Mouse (Mus musculus) MEL (cell line): ENCODE data around the gene Dnmt3c. TPM values are rescaled to one million over a fixed set of nuclear protein-coding genes. Genes with fewer than 3 reads are reported as not detected.

ENCODE experiments used
- DNase-seq: peaks from one replicate; pipeline ENCODE4 v3.0.0; 2011; ENCODE audit warnings: low read depth, low spot score
- H3K27ac ChIP-seq: 2 replicates; pipeline ENCODE4 v1.5.1; 2012; ENCODE audit warnings: low read depth, mild to moderate bottlenecking, control low read depth, low read length, moderate library complexity; ENCODE audit not compliant: control insufficient read depth
- H3K27me3 ChIP-seq, 2 experiments: fragments of 150-350 bp in 1 of 2; sonication (generic) in 1 of 2; 2 replicates each; pipeline ENCODE4 v1.6.1; 2012; ENCODE audit warnings: low read length in 2 of 2, mild to moderate bottlenecking in 2 of 2, improper control_type of control experiment in 1 of 2, moderate library complexity in 1 of 2; ENCODE audit not compliant: insufficient read depth in 2 of 2, control insufficient read depth in 1 of 2
- H3K36me3 ChIP-seq, 2 experiments: 2 replicates each; pipeline ENCODE4 v1.6.1; 2012 to 2014; ENCODE audit warnings: low read length in 2 of 2, improper control_type of control experiment in 1 of 2, inconsistent platforms in 1 of 2, mild to moderate bottlenecking in 1 of 2; ENCODE audit not compliant: insufficient read depth in 2 of 2, control insufficient read depth in 1 of 2
- H3K4me1 ChIP-seq, 2 experiments: fragments of 150-350 bp in 1 of 2; sonication (generic) in 1 of 2; 2 replicates each; pipeline ENCODE4 v1.6.1; 2012; ENCODE audit warnings: low read length in 2 of 2, improper control_type of control experiment in 1 of 2, mild to moderate bottlenecking in 1 of 2; ENCODE audit not compliant: insufficient read depth in 2 of 2, control insufficient read depth in 1 of 2
- H3K4me3 ChIP-seq, 2 experiments: fragments of 150-350 bp in 1 of 2; sonication (generic) in 1 of 2; 2 replicates each; pipeline ENCODE4 v1.5.1; 2012; ENCODE audit warnings: low read depth in 2 of 2, low read length in 2 of 2, mild to moderate bottlenecking in 2 of 2, moderate library complexity in 2 of 2, control low read depth in 1 of 2, improper control_type of control experiment in 1 of 2; ENCODE audit not compliant: control insufficient read depth in 1 of 2, insufficient read depth in 1 of 2
- H3K79me2 ChIP-seq: 2 replicates; pipeline ENCODE4 v1.6.1; 2012; ENCODE audit warnings: mild to moderate bottlenecking, low read length, moderate library complexity; ENCODE audit not compliant: control insufficient read depth, poor library complexity, insufficient read depth
- H3K9ac ChIP-seq: 2 replicates; pipeline ENCODE4 v1.6.1; 2012; ENCODE audit warnings: low read depth, mild to moderate bottlenecking, control low read depth, low read length, moderate library complexity; ENCODE audit not compliant: control insufficient read depth, poor library complexity, severe bottlenecking
- H3K9me3 ChIP-seq: fragments of 150-350 bp; sonication (generic); replicated peaks from 2 replicates; pipeline ENCODE4 v1.6.1; 2012; ENCODE audit warnings: mild to moderate bottlenecking, low read length, improper control_type of control experiment, moderate library complexity; ENCODE audit not compliant: insufficient read depth
- ELF1 ChIP-seq: IDR thresholded peaks from 2 replicates; pipeline ENCODE4 v1.6.1; 2014; ENCODE audit warnings: low read depth, mild to moderate bottlenecking, inconsistent platforms, low read length, improper control_type of control experiment, moderate library complexity
- EP300 ChIP-seq, 2 experiments: IDR thresholded peaks; 2 replicates each; pipeline ENCODE4 v1.6.1; 2011; ENCODE audit warnings: improper control_type of control experiment in 2 of 2, low read length in 2 of 2, low read depth in 1 of 2, mild to moderate bottlenecking in 1 of 2
- ETS1 ChIP-seq: IDR thresholded peaks from 2 replicates; pipeline ENCODE4 v1.6.1; 2012; ENCODE audit warnings: low read depth, mild to moderate bottlenecking, inconsistent platforms, low read length, improper control_type of control experiment, moderate library complexity
- GATA1 ChIP-seq: IDR thresholded peaks from 2 replicates; pipeline ENCODE4 v1.6.1; 2011; ENCODE audit warnings: low read depth, low read length, improper control_type of control experiment
- KAT2A ChIP-seq: conservative IDR thresholded peaks from 2 replicates; pipeline ENCODE4 v1.6.1; 2012; ENCODE audit warnings: low read depth, low read length, improper control_type of control experiment, inconsistent platforms
- MAX ChIP-seq: IDR thresholded peaks from 2 replicates; pipeline ENCODE4 v1.6.1; 2011; ENCODE audit warnings: low read length, improper control_type of control experiment
- MAZ ChIP-seq: IDR thresholded peaks from 2 replicates; pipeline ENCODE4 v1.6.1; 2012; ENCODE audit warnings: low read depth, mild to moderate bottlenecking, inconsistent platforms, low read length, improper control_type of control experiment
- MEF2A ChIP-seq: IDR thresholded peaks from 2 replicates; pipeline ENCODE4 v1.6.1; 2014; ENCODE audit warnings: low read depth, mild to moderate bottlenecking, inconsistent platforms, low read length, improper control_type of control experiment; ENCODE audit not compliant: poor library complexity, insufficient replicate concordance, severe bottlenecking; ENCODE audit errors: extremely low read depth
- MXI1 ChIP-seq: IDR thresholded peaks from 2 replicates; pipeline ENCODE4 v1.6.1; 2011; ENCODE audit warnings: mild to moderate bottlenecking, low read depth, low read length, improper control_type of control experiment
- NELFE ChIP-seq: IDR thresholded peaks from 2 replicates; pipeline ENCODE4 v1.6.1; 2011; ENCODE audit warnings: low read depth, low read length, improper control_type of control experiment
- POLR2A ChIP-seq, 2 experiments: IDR thresholded peaks; 2 replicates each; pipeline ENCODE4 v1.6.1; 2011 to 2012; ENCODE audit warnings: low read length in 2 of 2, mild to moderate bottlenecking in 2 of 2, control low read depth in 1 of 2, improper control_type of control experiment in 1 of 2, low read depth in 1 of 2, moderate library complexity in 1 of 2; ENCODE audit not compliant: control insufficient read depth in 1 of 2, insufficient read depth in 1 of 2, poor library complexity in 1 of 2
- RAD21 ChIP-seq: IDR thresholded peaks from 2 replicates; pipeline ENCODE4 v1.6.1; 2011; ENCODE audit warnings: mild to moderate bottlenecking, low read depth, low read length, improper control_type of control experiment
- SIN3A ChIP-seq: IDR thresholded peaks from 2 replicates; pipeline ENCODE4 v1.6.1; 2012; ENCODE audit warnings: low read length, improper control_type of control experiment, inconsistent platforms
- TBP ChIP-seq: IDR thresholded peaks from 2 replicates; pipeline ENCODE4 v1.8.0; 2011; ENCODE audit warnings: low read depth, low read length, improper control_type of control experiment
- TCF12 ChIP-seq: IDR thresholded peaks from 2 replicates; pipeline ENCODE4 v1.6.1; 2014; ENCODE audit warnings: low read depth, mild to moderate bottlenecking, inconsistent platforms, low read length, improper control_type of control experiment, moderate library complexity
- UBTF ChIP-seq: IDR thresholded peaks from 2 replicates; pipeline ENCODE4 v1.6.1; 2012; ENCODE audit warnings: low read depth, mild to moderate bottlenecking, inconsistent platforms, low read length, improper control_type of control experiment, moderate library complexity, borderline replicate concordance; ENCODE audit not compliant: insufficient read depth
- USF1 ChIP-seq: IDR thresholded peaks from 2 replicates; pipeline ENCODE4 v1.6.1; 2014; ENCODE audit warnings: low read depth, mild to moderate bottlenecking, inconsistent platforms, low read length, improper control_type of control experiment, moderate library complexity
- ZC3H11A ChIP-seq: IDR thresholded peaks from 2 replicates; pipeline ENCODE4 v1.6.1; 2012; ENCODE audit warnings: low read depth, mild to moderate bottlenecking, inconsistent platforms, low read length, improper control_type of control experiment
- ZKSCAN1 ChIP-seq: IDR thresholded peaks from 2 replicates; pipeline ENCODE4 v1.6.1; 2012; ENCODE audit warnings: low read depth, mild to moderate bottlenecking, inconsistent platforms, low read length, improper control_type of control experiment, moderate library complexity
- polyA plus RNA-seq, 2 experiments: library from polyadenylated mRNA; stranded (reverse) in 1 of 2; unstranded in 1 of 2; fragments of >175 nt in 1 of 2; fragments of >200 nt in 1 of 2; gene quantifications; 2 replicates each; pipeline versions ENCODE4 v1.2.1 to v1.2.4; 2012; ENCODE audit warnings: low replicate concordance in 2 of 2, low read depth in 1 of 2; ENCODE audit not compliant: insufficient read length in 2 of 2, insufficient read depth in 1 of 2, missing spikeins in 1 of 2
- total RNA-seq: library from RNA; depleted of rRNA; stranded (reverse); fragments of 300-350 nt; gene quantifications from 2 replicates; pipeline ENCODE4 v1.2.3, GENCODE M21; 2012

Gene Dnmt3c
- total and polyA plus RNA-seq, 3 experiments, result 0.45 to 0.65 TPM; not detected in 1

- TF ChIP-seq USF1, result peak; percentile 22; the same call in 1 of the 2 replicates
- TF ChIP-seq POLR2A (IDR thresholded peaks at IDR 0.05; ENCODE audit: control insufficient read depth in 1 of 2, insufficient read depth in 1 of 2, low read depth in 1 of 2, low read length in 2 of 2, poor library complexity in 1 of 2), result no peak
- TF ChIP-seq UBTF, result no peak
- peak; percentile 93 for TF ChIP-seq MAZ
- peak; percentile 90 for TF ChIP-seq RAD21
Measured at GRCm38 (mm10) chr2:153710701-153711330, 14.4 kb downstream of the Dnmt3c start (continued).

- peak overlapping the region; percentile 17 for H3K27ac ChIP-seq
- H3K4me3 ChIP-seq, result 0 out of 4 replicates have a peak overlapping the region, but pooled peaks of 1 of the 2 experiments have one; percentile 16
- H3K9ac ChIP-seq, result no peak overlapping the region; the same call in 1 of the 2 replicates
Measured at GRCm38 (mm10) chr2:153712646-153713091, 16.2 kb downstream of the Dnmt3c start.

GRCm38 (mm10) chr2:153713227-153713626 lies 16.8 kb downstream of the Dnmt3c start:
- no peak for DNase-seq
- peaks cover 0 to 15% of the 10 kb centered on the region in 2 experiments; a peak in 2 of 4 replicates for H3K36me3 ChIP-seq
- peak overlapping the region; percentile 9; the same call in 1 of the 2 replicates for H3K27ac ChIP-seq
- peaks cover 17 to 28% of the 10 kb centered on the region in 2 experiments for H3K4me1 ChIP-seq
- TF ChIP-seq ZKSCAN1 (no peak), MEF2A (no peak), ELF1 (no peak)
- H3K27me3 ChIP-seq, result no peaks in the 10 kb centered on the region
- H3K9me3 ChIP-seq, result no peaks in the 10 kb centered on the region
- no peaks in the 10 kb centered on the region for H3K79me2 ChIP-seq
- no peak overlapping the region for H3K9ac ChIP-seq
- H3K4me3 ChIP-seq, result no peak overlapping the region

More at GRCm38 (mm10) chr2:153712646-153713091, 16.2 kb downstream of the Dnmt3c start:
- no peaks in the 10 kb centered on the region for H3K9me3 ChIP-seq
- peaks cover 16 to 25% of the 10 kb centered on the region in 2 experiments for H3K4me1 ChIP-seq
- TF ChIP-seq POLR2A (IDR thresholded peaks at IDR 0.05; ENCODE audit: control insufficient read depth in 1 of 2, insufficient read depth in 1 of 2, low read depth in 1 of 2, low read length in 2 of 2, poor library complexity in 1 of 2) (peak in 1 of 2 experiments; percentile 49; a peak in 1 of 4 replicates), MAZ (0 out of 2 replicates have a peak, but pooled peaks have one; percentile 59), TCF12 (0 out of 2 replicates have a peak, but pooled peaks have one; percentile 33), ZC3H11A (no peak), NELFE (peak; percentile 43; the same call in 1 of the 2 replicates), KAT2A (no peak), ETS1 (no peak), GATA1 (peak; percentile 76), MAX (peak; percentile 60), SIN3A (peak; percentile 62), TBP (peak; percentile 67), MXI1 (peak; percentile 40; the same call in 1 of the 2 replicates), EP300 (IDR thresholded peaks at IDR 0.05; ENCODE audit: low read depth in 1 of 2, low read length in 2 of 2) (peak; percentile 37 to 62; a peak in 2 of 4 replicates)
- H3K79me2 ChIP-seq, result no peaks in the 10 kb centered on the region
- H3K27me3 ChIP-seq, result no peaks in the 10 kb centered on the region
- peak; percentile 87 for DNase-seq
- peaks cover 0 to 14% of the 10 kb centered on the region in 2 experiments; a peak in 2 of 4 replicates for H3K36me3 ChIP-seq
